Mouse (Mus musculus) limb, embryonic 14.5 days (tissue): Measurements from ENCODE around the gene Nr4a1. TPM values are rescaled to one million over a fixed set of nuclear protein-coding genes. Genes with fewer than 3 reads are reported as not detected.

Experiments
- ATAC-seq: fragments of 200-750 bp; cut with Nextera tagmentation; 2 replicates; pipeline ENCODE4 v1.8.0; 2017; ENCODE audit warnings: low read depth, moderate number of reproducible peaks, moderate TSS enrichment; ENCODE audit not compliant: low FRiP score
- DNase-seq: peaks from one replicate; pipeline ENCODE4 v3.0.0-alpha.2; 2015; ENCODE audit warnings: low spot score
- H3K27ac ChIP-seq: fragments of 300-500 bp; sonication (generic); replicated peaks from 2 replicates; pipeline ENCODE4 v1.5.1; 2014; ENCODE audit warnings: low read depth, mild to moderate bottlenecking, low read length, moderate library complexity, mixed read lengths
- H3K27me3 ChIP-seq: fragments of 300-500 bp; sonication (generic); 2 replicates; pipeline ENCODE4 v1.6.1; 2014; ENCODE audit warnings: low read length, mixed read lengths; ENCODE audit not compliant: control insufficient read depth, insufficient read depth
- H3K36me3 ChIP-seq: fragments of 300-500 bp; sonication (generic); 2 replicates; pipeline ENCODE4 v1.6.1; 2014; ENCODE audit warnings: mild to moderate bottlenecking, low read length, moderate library complexity, mixed read lengths; ENCODE audit not compliant: control insufficient read depth, insufficient read depth
- H3K4me1 ChIP-seq: fragments of 300-500 bp; sonication (generic); 2 replicates; pipeline ENCODE4 v1.6.1; 2014; ENCODE audit warnings: antibody characterized with exemption, low read length, mixed read lengths; ENCODE audit not compliant: control insufficient read depth, insufficient read depth
- H3K4me2 ChIP-seq: fragments of 300-500 bp; sonication (generic); replicated peaks from 2 replicates; pipeline ENCODE4 v1.6.1; 2014; ENCODE audit warnings: low read depth, mild to moderate bottlenecking, low read length, moderate library complexity; ENCODE audit not compliant: severe bottlenecking
- H3K4me3 ChIP-seq: fragments of 300-500 bp; sonication (generic); replicated peaks from 2 replicates; pipeline ENCODE4 v1.5.1; 2014; ENCODE audit warnings: low read length
- H3K9ac ChIP-seq: fragments of 300-500 bp; sonication (generic); 2 replicates; pipeline ENCODE4 v1.6.1; 2014; ENCODE audit warnings: mild to moderate bottlenecking, low read depth, low read length, moderate library complexity; ENCODE audit not compliant: severe bottlenecking
- H3K9me3 ChIP-seq: fragments of 300-500 bp; sonication (generic); 2 replicates; pipeline ENCODE4 v1.6.1; 2016; ENCODE audit warnings: low read length; ENCODE audit not compliant: control insufficient read depth
- POLR2A ChIP-seq: fragments of 200-500 bp; IDR thresholded peaks from 2 replicates; pipeline ENCODE4 v1.8.0; 2012; ENCODE audit warnings: inconsistent platforms, mild to moderate bottlenecking, moderate library complexity, borderline replicate concordance; ENCODE audit not compliant: insufficient read depth, insufficient read length; ENCODE audit errors: extremely low read depth
- WGBS: fragments of 180-500 bp; shearing (Covaris S2); extraction: QIAGEN DNeasy Blood & Tissue Kit; methylation state at CpG from one replicate; pipeline ENCODE4 v1.1.7; 2014; 5-methylcytosine and 5-hydroxymethylcytosine counted together
- polyA plus RNA-seq, 2 experiments: library from polyadenylated mRNA; depleted of rRNA in 1 of 2; stranded (reverse) in 1 of 2; unstranded in 1 of 2; fragments of >200 nt; fragmentation: Nextera tagmentation in 1 of 2; extraction: Ambion mirVana in 1 of 2; gene quantifications; 2 replicates each; pipeline versions ENCODE4 v1.2.1 to v1.2.3; 2012 to 2014

The Nr4a1 gene
- polyA plus RNA-seq, 2 experiments: 10.5 to 19.6 TPM

GRCm38 (mm10) chr15:101308440-101309348 lies 54.6 kb downstream of the Nr4a1 start:
- DNase-seq: peak; percentile 60
- no peaks in the 10 kb centered on the region for H3K9me3 ChIP-seq
- no peaks in the 10 kb centered on the region for H3K27me3 ChIP-seq
- peak; percentile 34; the same call in 1 of the 2 replicates for ATAC-seq
- WGBS: 58% methylated on average over 13 of the region's 13 CpGs
- H3K36me3 ChIP-seq: no peaks in the 10 kb centered on the region
- H3K27ac ChIP-seq: no peak overlapping the region
- no peak overlapping the region for H3K4me3 ChIP-seq
- no peak overlapping the region for H3K9ac ChIP-seq
- peaks cover 8% of the 10 kb centered on the region for H3K4me1 ChIP-seq
- H3K4me2 ChIP-seq: no peak overlapping the region
- TF ChIP-seq POLR2A: no peak

GRCm38 (mm10) chr15:101309493-101309892 lies 55.4 kb downstream of the Nr4a1 start:
- Histone ChIP-seq H3K4me3 (no peak overlapping the region), H3K9ac (no peak overlapping the region), H3K27ac (no peak overlapping the region), H3K4me1 (peaks cover 8% of the 10 kb centered on the region), H3K27me3 (no peaks in the 10 kb centered on the region), H3K36me3 (no peaks in the 10 kb centered on the region), H3K4me2 (no peak overlapping the region), H3K9me3 (no peaks in the 10 kb centered on the region)
- 29% methylated on average over 5 of the region's 5 CpGs for WGBS
- no peak for DNase-seq
- ATAC-seq: no peak
- TF ChIP-seq POLR2A: no peak

- H3K9ac ChIP-seq: no peak overlapping the region
- no peak overlapping the region for H3K27ac ChIP-seq
- H3K9me3 ChIP-seq: no peaks in the 10 kb centered on the region
- H3K4me2 ChIP-seq: no peak overlapping the region
- H3K36me3 ChIP-seq: no peaks in the 10 kb centered on the region
- DNase-seq (no peak), ATAC-seq (no peak)
- peaks cover 8% of the 10 kb centered on the region for H3K4me1 ChIP-seq
- no peaks in the 10 kb centered on the region for H3K27me3 ChIP-seq
- WGBS: 55% methylated on average over 12 of the region's 15 CpGs
- TF ChIP-seq POLR2A: no peak
- no peak overlapping the region for H3K4me3 ChIP-seq
These were observed 57.2 kb downstream of the Nr4a1 start for GRCm38 (mm10) chr15:101311087-101311770.

- Histone ChIP-seq H3K4me3 (no peak overlapping the region), H3K4me2 (no peak overlapping the region), H3K36me3 (no peaks in the 10 kb centered on the region), H3K9ac (no peak overlapping the region), H3K27ac (no peak overlapping the region), H3K27me3 (no peaks in the 10 kb centered on the region), H3K9me3 (no peaks in the 10 kb centered on the region), H3K4me1 (peaks cover 8% of the 10 kb centered on the region)
- DNase-seq: no peak
- WGBS: 80% methylated on average over 6 of the region's 6 CpGs
- TF ChIP-seq POLR2A: no peak
- no peak for ATAC-seq
These were observed 57.9 kb downstream of the Nr4a1 start for GRCm38 (mm10) chr15:101312006-101312405.

GRCm38 (mm10) chr15:101315378-101315777 lies 61.3 kb downstream of the Nr4a1 start:
- no peak overlapping the region for H3K9ac ChIP-seq
- peaks cover 4% of the 10 kb centered on the region; the same call in 1 of the 2 replicates for H3K4me1 ChIP-seq
- DNase-seq (no peak), ATAC-seq (0 out of 2 replicates have a peak, but pooled peaks have one; percentile 3)
- no peaks in the 10 kb centered on the region for H3K9me3 ChIP-seq
- H3K4me3 ChIP-seq: no peak overlapping the region; the same call in 1 of the 2 replicates
- TF ChIP-seq POLR2A: no peak
- H3K36me3 ChIP-seq: no peaks in the 10 kb centered on the region
- H3K27ac ChIP-seq: no peak overlapping the region
- H3K4me2 ChIP-seq: no peak overlapping the region
- no peaks in the 10 kb centered on the region for H3K27me3 ChIP-seq
- 84% methylated on average over 4 of the region's 4 CpGs for WGBS
